Mouse (Mus musculus): ENCODE measurements around the gene Olfr643.
"Not testable (repeated sequence)": the region's sequence is repeated elsewhere in the genome, so short reads cannot be mapped to it uniquely, and the experiment has no call there.

Gene Olfr643

GRCm38 (mm10) chr7:104018953-104019352, 118.3 kb downstream of the Olfr643 start:
- no peak for DNase-seq (ENCODE audit: low spot score)

GRCm38 (mm10) chr7:104017203-104017602, 120.0 kb downstream of the Olfr643 start, which contains the start of gene Olfr639:
TSS of gene Olfr639 (minus strand) at chr7:104017303.
- DNase-seq (ENCODE audit: low spot score): no peak

GRCm38 (mm10) chr7:103999124-103999523, 138.1 kb downstream of the Olfr643 start:
- DNase-seq (ENCODE audit: low spot score): no peak

GRCm38 (mm10) chr7:103998446-103998845, 138.8 kb downstream of the Olfr643 start, which contains the start of gene Olfr638:
TSS of gene Olfr638 (plus strand) at chr7:103998746.
- no peak for DNase-seq (ENCODE audit: low spot score)

- DNase-seq (ENCODE audit: low spot score): no peak
These were observed 165.4 kb downstream of the Olfr643 start for GRCm38 (mm10) chr7:103971782-103972181.

- DNase-seq (ENCODE audit: low spot score): no peak
These were observed 166.4 kb downstream of the Olfr643 start, which contains the start of gene Olfr635 for GRCm38 (mm10) chr7:103970852-103971251. TSS of gene Olfr635 (plus strand) at chr7:103971152.

GRCm38 (mm10) chr7:103966873-103967272, 170.3 kb downstream of the Olfr643 start:
- not testable (repeated sequence) for DNase-seq (ENCODE audit: low spot score)
